Mouse (Mus musculus) layer of hippocampus, adult 2 months (tissue): ENCODE results near the gene Rasgef1a. TPM values are rescaled to one million over a fixed set of nuclear protein-coding genes. Genes with fewer than 3 reads are reported as not detected.

Source experiments
- DNase-seq, 2 experiments: peaks; one replicate each; pipeline ENCODE4 v3.0.0; 2022; ENCODE audit warnings: low spot score in 2 of 2
- H3K27ac ChIP-seq: fragments of 200-600 bp; 2 replicates; pipeline ENCODE4 v1.8.1; 2022
- H3K4me3 ChIP-seq: fragments of 200-600 bp; 2 replicates; pipeline ENCODE4 v1.8.1; 2022; ENCODE audit warnings: mild to moderate bottlenecking
- CTCF ChIP-seq: fragments of 200-600 bp; conservative IDR thresholded peaks from 2 replicates; pipeline ENCODE4 v1.8.1; 2022; ENCODE audit warnings: antibody characterized with exemption, mild to moderate bottlenecking, moderate library complexity
- total RNA-seq, 2 experiments: library from RNA; stranded (reverse); gene quantifications; 2 replicates each; pipeline ENCODE4 v1.2.3; 2021

Rasgef1a gene
- total RNA-seq, 2 experiments from 2014 or later, result 216 to 231 TPM

- peak overlapping the region; percentile 85 for H3K27ac ChIP-seq
- DNase-seq, result peak in 1 of 2 experiments; percentile 51
Observed at GRCm38 (mm10) chr6:118066199-118067081, 55.2 kb downstream of the Rasgef1a start.

DNA sequence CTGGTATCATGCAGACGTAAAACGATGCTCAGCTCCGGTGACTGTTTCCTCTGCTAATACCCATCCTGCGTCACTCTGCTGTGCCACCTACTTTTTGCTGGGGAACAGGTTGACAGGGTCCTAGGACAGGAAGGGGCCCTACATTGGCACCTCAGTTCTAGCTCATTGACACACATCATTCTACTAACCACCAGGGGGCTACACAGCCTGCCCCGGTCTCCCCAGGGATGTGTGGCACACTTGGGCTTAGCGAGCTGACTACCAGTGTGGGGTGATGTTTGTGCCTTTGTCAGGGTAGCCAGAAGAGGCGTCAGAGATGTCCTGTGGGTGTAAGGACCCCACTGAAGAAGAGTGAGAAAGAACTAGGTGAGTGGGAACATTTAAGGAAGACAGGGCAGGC, 56.5 kb downstream of the Rasgef1a start:
- peak overlapping the region; percentile 85; the same call in 1 of the 2 replicates for H3K27ac ChIP-seq
- DNase-seq, result no peak
- H3K4me3 ChIP-seq, result no peak overlapping the region
- peak; percentile 52 for TF ChIP-seq CTCF

More at GRCm38 (mm10) chr6:118066199-118067081, 55.2 kb downstream of the Rasgef1a start:
- peak overlapping the region; percentile 57 for H3K4me3 ChIP-seq
- no peak for TF ChIP-seq CTCF

- peak; percentile 76 to 83 for DNase-seq
- Histone ChIP-seq H3K27ac (peak overlapping the region; percentile 88), H3K4me3 (no peak overlapping the region)
- no peak for TF ChIP-seq CTCF
Observed at GRCm38 (mm10) chr6:118070321-118071012, 59.2 kb downstream of the Rasgef1a start.

GRCm38 (mm10) chr6:118071013-118071350, 59.7 kb downstream of the Rasgef1a start:
- Histone ChIP-seq H3K4me3 (0 out of 2 replicates have a peak overlapping the region, but pooled peaks have one; percentile 2), H3K27ac (peak overlapping the region; percentile 88)
- DNase-seq, result no peak
- no peak for TF ChIP-seq CTCF

GRCm38 (mm10) chr6:118071416-118071815, 60.2 kb downstream of the Rasgef1a start:
- no peak for DNase-seq
- 0 out of 2 replicates have a peak, but pooled peaks have one; percentile 14 for TF ChIP-seq CTCF
- Histone ChIP-seq H3K4me3 (no peak overlapping the region), H3K27ac (peak overlapping the region; percentile 88)

- Histone ChIP-seq H3K27ac (peak overlapping the region; percentile 36), H3K4me3 (no peak overlapping the region)
- no peak for DNase-seq
- no peak for TF ChIP-seq CTCF
Observed at GRCm38 (mm10) chr6:118072176-118072575, 60.9 kb downstream of the Rasgef1a start.

DNA sequence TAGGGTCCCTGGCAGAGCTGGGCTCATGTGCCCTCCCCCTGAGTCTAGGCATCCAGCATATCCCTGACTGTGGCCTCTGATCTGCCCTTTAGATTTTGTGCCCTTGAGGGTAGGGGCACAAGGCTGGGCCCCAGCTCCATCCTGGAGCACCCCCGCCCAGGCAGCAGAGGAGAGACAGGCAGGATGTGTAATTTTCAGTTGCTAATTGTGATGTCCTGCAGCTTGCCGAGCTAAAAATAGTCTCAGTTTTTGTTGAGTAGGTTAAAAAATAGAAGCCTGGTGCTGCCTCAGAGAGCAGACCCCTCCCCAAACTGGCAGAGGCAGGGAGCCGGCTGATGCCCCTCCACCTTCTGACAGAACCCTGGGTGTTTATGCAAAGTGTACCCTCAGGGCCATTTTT, 62.9 kb downstream of the Rasgef1a start:
- peak overlapping the region; percentile 49; the same call in 1 of the 2 replicates for H3K27ac ChIP-seq
- TF ChIP-seq CTCF, result no peak
- H3K4me3 ChIP-seq, result no peak overlapping the region
- no peak for DNase-seq

DNA sequence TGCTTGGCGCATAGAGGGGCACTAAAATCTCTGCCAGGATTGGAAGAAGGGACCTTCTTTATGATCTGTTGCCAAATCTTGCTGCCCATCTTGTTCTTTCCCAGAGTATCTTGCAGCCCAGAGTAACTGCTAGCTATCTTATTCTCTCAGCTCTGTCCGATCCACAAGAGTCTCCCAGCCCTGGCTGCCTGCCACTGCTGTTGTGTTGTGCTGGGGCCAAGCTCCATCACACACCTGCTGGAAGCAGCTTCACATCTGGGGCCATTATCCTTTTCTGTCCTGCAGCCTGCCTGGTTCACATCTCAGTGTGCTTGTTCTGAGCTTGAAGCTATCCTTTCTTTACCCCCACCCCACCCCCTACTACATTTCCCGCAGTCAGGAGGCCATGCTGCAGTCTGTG, 65.0 kb downstream of the Rasgef1a start:
- no peak overlapping the region for H3K4me3 ChIP-seq
- no peak for TF ChIP-seq CTCF
- no peak for DNase-seq
- 0 out of 2 replicates have a peak overlapping the region, but pooled peaks have one; percentile 46 for H3K27ac ChIP-seq

- TF ChIP-seq CTCF, result no peak
- Histone ChIP-seq H3K27ac (no peak overlapping the region), H3K4me3 (no peak overlapping the region)
- DNase-seq, result no peak
Observed at GRCm38 (mm10) chr6:118076748-118077147, 65.5 kb downstream of the Rasgef1a start.

- TF ChIP-seq CTCF, result no peak
- DNase-seq, result no peak
- peak overlapping the region; percentile 28; the same call in 1 of the 2 replicates for H3K27ac ChIP-seq
- H3K4me3 ChIP-seq, result no peak overlapping the region
Observed at GRCm38 (mm10) chr6:118077421-118077820, 66.2 kb downstream of the Rasgef1a start.

DNA sequence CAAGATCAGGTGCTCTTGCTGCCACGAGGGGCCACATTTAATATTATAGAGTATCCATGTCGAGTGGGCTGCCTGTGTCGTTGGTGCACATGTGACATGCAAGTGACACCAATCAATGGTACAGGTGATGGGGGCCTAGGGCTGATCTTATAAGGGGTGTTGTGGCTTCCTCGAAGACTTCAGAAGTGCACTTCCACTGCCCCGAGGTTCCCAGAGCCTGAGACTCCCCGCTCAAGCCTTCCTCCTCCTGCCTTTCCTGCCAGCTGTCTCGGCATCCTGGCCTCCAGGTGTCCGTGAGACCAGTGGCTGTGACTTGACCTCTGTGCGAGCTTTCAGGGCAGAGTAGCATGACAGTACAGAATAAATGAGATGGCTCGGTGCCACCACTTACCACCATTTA, 67.5 kb downstream of the Rasgef1a start:
- no peak for TF ChIP-seq CTCF
- Histone ChIP-seq H3K27ac (no peak overlapping the region), H3K4me3 (no peak overlapping the region)
- DNase-seq, result no peak

DNA sequence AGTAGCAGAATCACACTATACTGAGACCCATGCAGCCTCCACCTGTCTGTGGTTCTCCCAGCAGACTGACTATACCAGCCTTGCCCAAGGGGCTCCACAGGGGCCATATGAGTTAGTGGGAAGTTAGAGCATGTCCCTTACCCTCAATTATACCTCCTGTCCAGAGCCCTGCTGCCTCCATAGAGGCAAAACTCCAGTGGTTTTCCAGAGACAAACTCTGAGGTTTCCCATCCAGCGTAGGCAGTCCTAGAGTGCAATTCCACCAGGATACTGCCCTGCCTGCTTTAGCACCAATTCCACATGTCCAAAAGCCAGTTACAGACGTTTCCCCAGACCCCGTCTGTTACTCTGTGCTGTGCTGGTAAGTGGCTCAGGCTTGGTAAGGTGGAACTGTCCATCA, 68.1 kb downstream of the Rasgef1a start:
- no peak overlapping the region for H3K27ac ChIP-seq
- DNase-seq, result no peak
- H3K4me3 ChIP-seq, result no peak overlapping the region
- no peak for TF ChIP-seq CTCF

- Histone ChIP-seq H3K27ac (no peak overlapping the region; the same call in 1 of the 2 replicates), H3K4me3 (no peak overlapping the region)
- no peak for TF ChIP-seq CTCF
- DNase-seq, result no peak
Observed at GRCm38 (mm10) chr6:118079762-118080465, 68.7 kb downstream of the Rasgef1a start.
